Mouse (Mus musculus) G1E (cell line): ENCODE measurements around the gene Pop5. TPM values are rescaled to one million over a fixed set of nuclear protein-coding genes. Genes with fewer than 3 reads are reported as not detected.
A peak's percentile ranks its signal among the peaks of the same experiment; 100 is the strongest.

Experiments
- ATAC-seq: 2 replicates; pipeline ENCODE4 v1.8.0; 2016; ENCODE audit warnings: mild to moderate bottlenecking; ENCODE audit not compliant: insufficient number of reproducible peaks, poor library complexity, low FRiP score, severe bottlenecking; ENCODE audit errors: extremely low read depth
- DNase-seq: peaks from one replicate; pipeline ENCODE4 v3.0.0; 2012; ENCODE audit warnings: low spot score
- H3K27me3 ChIP-seq: 2 replicates; pipeline ENCODE4 v1.6.1; 2012; ENCODE audit warnings: mild to moderate bottlenecking, low read length, inconsistent platforms; ENCODE audit not compliant: insufficient read depth
- H3K36me3 ChIP-seq: replicated peaks from 2 replicates; pipeline ENCODE3; 2012; ENCODE audit warnings: mild to moderate bottlenecking, inconsistent platforms
- H3K4me1 ChIP-seq: 2 replicates; pipeline ENCODE4 v1.6.1; 2012; ENCODE audit warnings: low read depth, low read length, inconsistent platforms, mixed read lengths; ENCODE audit not compliant: insufficient read depth
- H3K4me3 ChIP-seq: 2 replicates; pipeline ENCODE4 v1.5.1; 2012; ENCODE audit warnings: low read depth, mild to moderate bottlenecking, inconsistent platforms, low read length, moderate library complexity, mixed read lengths
- H3K9me3 ChIP-seq: replicated peaks from 2 replicates; pipeline ENCODE4 v1.6.1; 2012; ENCODE audit warnings: inconsistent platforms
- CTCF ChIP-seq: IDR thresholded peaks from 2 replicates; pipeline ENCODE4 v1.5.1; 2012; ENCODE audit warnings: low read depth, low read length, inconsistent platforms, mixed read lengths
- GATA1 ChIP-seq: IDR thresholded peaks from 2 replicates; pipeline ENCODE4 v1.6.1; 2012; ENCODE audit warnings: borderline replicate concordance, low read length, inconsistent platforms, mixed read lengths
- GATA2 ChIP-seq: IDR thresholded peaks from 2 replicates; pipeline ENCODE4 v1.6.1; 2012; ENCODE audit warnings: low read depth, low read length, inconsistent platforms, borderline replicate concordance
- POLR2AphosphoS5 ChIP-seq: IDR thresholded peaks from 2 replicates; pipeline ENCODE4 v1.6.1; 2012; ENCODE audit warnings: low read depth, low read length, inconsistent platforms; ENCODE audit not compliant: insufficient replicate concordance
- TAL1 ChIP-seq: conservative IDR thresholded peaks from 2 replicates; pipeline ENCODE4 v1.6.1; 2012; ENCODE audit warnings: low read depth, low read length, inconsistent platforms, mixed read lengths
- polyA plus RNA-seq: library from polyadenylated mRNA; stranded (reverse); fragments of >175 nt; gene quantifications from 2 replicates; pipeline ENCODE4 v1.2.3, GENCODE M21; 2012
- total RNA-seq, 2 experiments: library from RNA; stranded (forward) in 1 of 2; stranded (reverse) in 1 of 2; fragments of 200-1000 nt in 1 of 2; fragments of >200 nt in 1 of 2; fragmentation: Nextera tagmentation in 1 of 2; gene quantifications; 2 replicates each; pipeline ENCODE4 v1.2.3; 2014 to 2017

Pop5 gene
- total and polyA plus RNA-seq, 3 experiments, result 18.6 to 61.2 (median 24.2) TPM

GRCm38 (mm10) chr5:115273549-115274135, 38.0 kb downstream of the Pop5 start:
- DNase-seq (no peak), ATAC-seq (no peak)
- H3K36me3 ChIP-seq, result peaks cover 23% of the 10 kb centered on the region
- TF ChIP-seq CTCF (no peak), GATA2 (no peak), POLR2AphosphoS5 (no peak), TAL1 (no peak)
- peaks cover 3% of the 10 kb centered on the region; the same call in 1 of the 2 replicates for H3K9me3 ChIP-seq
- H3K27me3 ChIP-seq, result no peaks in the 10 kb centered on the region
- peak overlapping the region; percentile 87; the same call in 1 of the 2 replicates for H3K4me3 ChIP-seq
- H3K4me1 ChIP-seq, result peaks cover 50% of the 10 kb centered on the region

- H3K4me3 ChIP-seq, result no peak overlapping the region
- TF ChIP-seq GATA2 (no peak), GATA1 (no peak), TAL1 (no peak), POLR2AphosphoS5 (no peak), CTCF (no peak)
- peaks cover 45% of the 10 kb centered on the region for H3K4me1 ChIP-seq
- H3K27me3 ChIP-seq, result no peaks in the 10 kb centered on the region
- H3K9me3 ChIP-seq, result peaks cover 3% of the 10 kb centered on the region; the same call in 1 of the 2 replicates
- ATAC-seq (no peak), DNase-seq (no peak)
- peaks cover 16% of the 10 kb centered on the region for H3K36me3 ChIP-seq
Observed at GRCm38 (mm10) chr5:115274353-115274752, 38.7 kb downstream of the Pop5 start.

- no peak overlapping the region for H3K4me3 ChIP-seq
- H3K9me3 ChIP-seq, result peaks cover 3% of the 10 kb centered on the region; the same call in 1 of the 2 replicates
- DNase-seq, result no peak
- no peak for ATAC-seq
- H3K36me3 ChIP-seq, result peaks cover 12% of the 10 kb centered on the region
- TF ChIP-seq GATA1 (no peak), GATA2 (no peak), TAL1 (no peak), POLR2AphosphoS5 (no peak), CTCF (no peak)
- H3K27me3 ChIP-seq, result no peaks in the 10 kb centered on the region
- H3K4me1 ChIP-seq, result peaks cover 41% of the 10 kb centered on the region
Observed at GRCm38 (mm10) chr5:115274771-115275170, 39.1 kb downstream of the Pop5 start.

- no peak for DNase-seq
- no peak for ATAC-seq
Observed at GRCm38 (mm10) chr5:115275998-115276397, 40.4 kb downstream of the Pop5 start.

GRCm38 (mm10) chr5:115278053-115278452, 42.4 kb downstream of the Pop5 start:
- no peak for DNase-seq

More at GRCm38 (mm10) chr5:115275998-115276397, 40.4 kb downstream of the Pop5 start:
- Histone ChIP-seq H3K27me3 (no peaks in the 10 kb centered on the region), H3K4me3 (no peak overlapping the region), H3K36me3 (peaks cover 3% of the 10 kb centered on the region), H3K9me3 (peaks cover 3% of the 10 kb centered on the region; the same call in 1 of the 2 replicates), H3K4me1 (peaks cover 39% of the 10 kb centered on the region)
- TF ChIP-seq CTCF, result 0 out of 2 replicates have a peak, but pooled peaks have one; percentile 16
- no peak for TF ChIP-seq POLR2AphosphoS5

GRCm38 (mm10) chr5:115278785-115279184, 43.1 kb downstream of the Pop5 start:
- DNase-seq, result no peak

More at GRCm38 (mm10) chr5:115278053-115278452, 42.4 kb downstream of the Pop5 start:
- Histone ChIP-seq H3K4me3 (no peak overlapping the region), H3K27me3 (no peaks in the 10 kb centered on the region), H3K36me3 (peaks cover 16% of the 10 kb centered on the region), H3K4me1 (peaks cover 55% of the 10 kb centered on the region), H3K9me3 (peaks cover 3% of the 10 kb centered on the region; the same call in 1 of the 2 replicates)
- TF ChIP-seq CTCF (no peak), GATA2 (no peak), POLR2AphosphoS5 (no peak), TAL1 (no peak), GATA1 (no peak)
- ATAC-seq, result no peak

More at GRCm38 (mm10) chr5:115278785-115279184, 43.1 kb downstream of the Pop5 start:
- Histone ChIP-seq H3K9me3 (peaks cover 3% of the 10 kb centered on the region; the same call in 1 of the 2 replicates), H3K27me3 (no peaks in the 10 kb centered on the region), H3K36me3 (peaks cover 23% of the 10 kb centered on the region), H3K4me3 (no peak overlapping the region), H3K4me1 (peaks cover 55% of the 10 kb centered on the region)
- no peak for ATAC-seq
- TF ChIP-seq TAL1 (no peak), POLR2AphosphoS5 (no peak), GATA2 (no peak), CTCF (no peak), GATA1 (no peak)
